Mouse (Mus musculus) brown adipose tissue, adult 24 weeks (tissue): ENCODE measurements around the gene Slc30a4. TPM values are rescaled to one million over a fixed set of nuclear protein-coding genes. Genes with fewer than 3 reads are reported as not detected.
A peak's percentile ranks its signal among the peaks of the same experiment; 100 is the strongest.

Source experiments
- H3K27ac ChIP-seq: fragments of 200-500 bp; replicated peaks from 2 replicates; pipeline ENCODE4 v1.5.1; 2012; ENCODE audit warnings: low read depth, mild to moderate bottlenecking, low read length
- H3K4me1 ChIP-seq: fragments of 200-500 bp; 2 replicates; pipeline ENCODE4 v1.6.1; 2012; ENCODE audit warnings: low read length, mixed read lengths; ENCODE audit not compliant: control insufficient read depth, insufficient read depth, insufficient read length
- H3K4me3 ChIP-seq: fragments of 200-500 bp; 2 replicates; pipeline ENCODE4 v1.5.1; 2012; ENCODE audit warnings: low read depth, mild to moderate bottlenecking, low read length, moderate library complexity; ENCODE audit not compliant: insufficient read depth
- polyA plus RNA-seq: library from polyadenylated mRNA; stranded (reverse); fragments of >200 nt; gene quantifications from 2 replicates; pipeline ENCODE4 v1.2.4, GENCODE M21; 2012; ENCODE audit not compliant: missing spikeins, insufficient read depth, insufficient read length

The Slc30a4 gene
- polyA plus RNA-seq, 1 experiment: 6.7 TPM

DNA sequence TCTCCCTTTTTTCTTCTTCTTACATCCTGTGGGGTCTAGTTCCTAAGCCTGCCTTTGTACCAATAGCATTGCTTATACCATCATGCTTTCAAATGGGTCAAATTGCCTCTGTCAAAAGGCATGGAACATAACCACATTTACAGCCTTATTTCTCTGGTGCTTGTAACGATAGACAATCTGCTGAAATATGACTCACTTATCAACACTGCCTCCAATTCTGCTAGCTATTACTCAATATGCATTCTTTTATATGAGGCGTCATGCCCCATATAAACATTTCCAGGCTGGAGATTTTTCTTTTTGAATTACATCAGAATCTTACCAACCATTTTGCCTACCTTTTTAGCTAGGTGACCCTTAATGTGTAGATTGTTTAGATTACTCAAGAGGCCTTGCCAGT is 2.1 kb upstream of the Slc30a4 start:
- no peak overlapping the region for H3K27ac ChIP-seq

GRCm38 (mm10) chr2:122701871-122702180 is 637 bp downstream of the Slc30a4 start:
- Histone ChIP-seq H3K27ac (peak overlapping the region; percentile 54; the same call in 1 of the 2 replicates), H3K4me3 (peak overlapping the region; percentile 98), H3K4me1 (peaks cover 10% of the 10 kb centered on the region)

More for the DNA sequence above, 2.1 kb upstream of the Slc30a4 start:
- no peak overlapping the region for H3K4me3 ChIP-seq
- H3K4me1 ChIP-seq: peaks cover 6% of the 10 kb centered on the region

DNA sequence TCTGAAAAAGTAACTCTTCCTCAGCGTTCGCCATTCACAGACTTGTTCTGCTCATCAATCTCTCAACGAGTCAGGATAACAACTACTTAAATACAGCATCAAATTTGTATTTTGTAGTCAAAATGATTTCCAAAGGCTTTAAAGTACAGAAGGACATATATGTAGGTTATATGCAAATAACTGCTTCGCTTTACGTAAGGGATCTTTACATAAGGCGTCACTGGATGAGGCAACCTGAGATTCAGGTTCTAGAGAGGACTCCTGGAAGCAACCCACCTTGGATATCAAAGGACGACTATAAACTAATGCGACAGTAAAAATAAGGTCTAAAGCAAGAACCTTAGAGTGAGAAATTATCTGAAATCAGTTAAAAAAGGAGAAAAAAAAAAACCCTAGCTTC is 1.5 kb downstream of the Slc30a4 start:
- H3K4me3 ChIP-seq: peak overlapping the region; percentile 41
- H3K4me1 ChIP-seq: peaks cover 10% of the 10 kb centered on the region
- no peak overlapping the region for H3K27ac ChIP-seq

DNA sequence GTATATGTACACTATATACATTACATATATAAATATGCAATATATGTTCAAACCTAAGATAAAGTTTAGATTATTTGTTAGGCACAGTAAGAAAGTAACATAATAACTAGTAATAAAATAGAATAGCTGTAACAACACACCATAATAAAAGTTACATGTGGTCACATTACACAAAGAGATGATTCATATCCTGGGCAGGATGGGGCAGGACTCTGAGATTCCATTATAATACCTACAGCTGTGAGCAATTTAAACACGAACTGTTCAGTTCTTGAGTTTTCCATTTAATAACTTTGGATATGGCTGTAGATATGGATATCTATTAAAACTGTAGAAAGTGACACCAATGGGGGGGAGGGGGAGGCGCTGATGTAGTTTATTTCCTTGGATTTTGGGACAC is 4.9 kb downstream of the Slc30a4 start:
- H3K4me3 ChIP-seq: no peak overlapping the region
- peaks cover 10% of the 10 kb centered on the region for H3K4me1 ChIP-seq
- no peak overlapping the region for H3K27ac ChIP-seq

DNA sequence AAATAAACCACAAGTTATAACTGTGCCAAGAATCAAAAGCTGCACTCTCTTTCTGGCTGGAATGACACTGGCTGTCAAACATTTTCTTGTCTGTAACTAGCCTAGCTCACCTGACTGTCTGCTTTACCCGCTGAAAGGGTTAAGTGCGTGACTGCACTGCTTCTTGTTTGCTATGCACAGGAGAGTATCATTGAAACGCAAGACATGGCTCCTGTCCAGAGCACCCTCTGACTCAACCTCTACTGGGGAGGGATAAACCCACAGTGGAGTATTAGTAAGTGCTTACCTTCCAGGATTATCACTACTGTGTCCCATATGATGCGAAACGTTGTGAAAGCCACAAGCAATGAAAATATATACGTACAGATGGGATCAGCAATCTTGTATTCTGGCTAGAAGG is 15.8 kb downstream of the Slc30a4 start:
- H3K4me1 ChIP-seq: no peaks in the 10 kb centered on the region
- no peak overlapping the region for H3K27ac ChIP-seq
- H3K4me3 ChIP-seq: no peak overlapping the region

- no peak overlapping the region for H3K27ac ChIP-seq
- no peak overlapping the region for H3K4me3 ChIP-seq
- H3K4me1 ChIP-seq: no peaks in the 10 kb centered on the region
Observed at GRCm38 (mm10) chr2:122683641-122684040, 18.8 kb downstream of the Slc30a4 start.

GRCm38 (mm10) chr2:122682520-122682919 is 19.9 kb downstream of the Slc30a4 start:
- no peaks in the 10 kb centered on the region for H3K4me1 ChIP-seq
- H3K27ac ChIP-seq: no peak overlapping the region
- no peak overlapping the region for H3K4me3 ChIP-seq

DNA sequence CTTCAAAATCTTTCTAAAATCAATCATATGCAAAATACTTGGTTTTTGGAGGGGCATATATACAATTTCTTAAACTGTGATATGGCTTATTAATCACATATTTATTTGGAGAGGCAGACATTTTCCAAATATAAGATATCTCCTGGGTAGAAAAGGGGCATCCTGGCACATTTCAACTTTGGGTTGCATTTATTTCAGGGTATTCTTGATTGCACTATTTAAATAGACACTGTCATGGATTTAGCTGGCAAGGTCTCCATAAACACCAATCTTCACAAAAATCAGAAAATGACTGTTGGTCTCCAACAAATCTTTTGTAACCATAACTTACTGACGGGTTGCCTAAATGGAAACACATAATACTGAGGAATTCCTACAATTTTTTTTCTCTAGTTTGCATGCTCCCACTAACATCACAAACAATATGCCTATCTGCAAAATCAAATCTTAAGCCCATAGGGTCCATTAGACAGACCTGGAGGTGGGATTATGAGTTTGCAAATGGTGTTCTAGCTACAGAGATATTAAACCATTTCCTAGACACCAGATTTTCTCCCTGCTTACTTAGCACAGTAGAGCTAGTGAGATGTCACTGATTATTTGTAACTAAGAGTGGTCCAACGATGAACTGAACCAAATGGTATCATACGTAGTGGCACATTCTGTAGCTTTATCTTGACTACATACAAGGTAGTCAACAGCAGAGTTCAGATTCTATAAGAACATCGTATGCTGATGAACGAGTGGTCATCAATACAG is 20.9 kb downstream of the Slc30a4 start:
- Histone ChIP-seq H3K27ac (no peak overlapping the region), H3K4me3 (no peak overlapping the region), H3K4me1 (no peaks in the 10 kb centered on the region)

- no peak overlapping the region for H3K27ac ChIP-seq
- H3K4me3 ChIP-seq: no peak overlapping the region
- no peaks in the 10 kb centered on the region for H3K4me1 ChIP-seq
Observed at GRCm38 (mm10) chr2:122675126-122675525, 27.3 kb downstream of the Slc30a4 start.

DNA sequence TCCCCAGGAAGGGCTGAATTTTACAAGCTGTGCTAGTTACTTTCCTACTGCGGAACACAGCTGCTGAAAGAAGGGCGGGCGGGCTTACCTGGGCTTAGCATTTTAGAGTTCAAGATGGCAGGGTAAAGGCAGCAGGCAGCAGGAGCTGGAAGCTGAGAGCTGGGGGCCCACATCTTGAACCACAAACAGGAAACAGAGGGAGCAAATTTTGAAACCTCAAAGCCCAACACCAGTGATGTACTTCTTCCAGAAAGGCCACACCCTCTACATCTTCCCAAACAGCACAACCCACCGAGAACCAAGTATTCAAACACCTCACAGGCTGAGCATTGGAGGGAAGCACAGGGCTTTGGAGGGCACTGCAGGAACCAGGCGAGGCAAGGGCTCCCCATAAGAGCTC is 29.6 kb downstream of the Slc30a4 start:
- Histone ChIP-seq H3K4me3 (no peak overlapping the region), H3K27ac (no peak overlapping the region), H3K4me1 (no peaks in the 10 kb centered on the region)

- Histone ChIP-seq H3K4me3 (no peak overlapping the region), H3K4me1 (no peaks in the 10 kb centered on the region), H3K27ac (no peak overlapping the region)
Observed at GRCm38 (mm10) chr2:122671714-122672113, 30.7 kb downstream of the Slc30a4 start.

- Histone ChIP-seq H3K4me1 (0 out of 2 replicates have a peak, but pooled peaks cover 4% of the 10 kb centered on the region), H3K4me3 (no peak overlapping the region), H3K27ac (no peak overlapping the region)
Observed at GRCm38 (mm10) chr2:122667856-122668255, 34.6 kb downstream of the Slc30a4 start.

DNA sequence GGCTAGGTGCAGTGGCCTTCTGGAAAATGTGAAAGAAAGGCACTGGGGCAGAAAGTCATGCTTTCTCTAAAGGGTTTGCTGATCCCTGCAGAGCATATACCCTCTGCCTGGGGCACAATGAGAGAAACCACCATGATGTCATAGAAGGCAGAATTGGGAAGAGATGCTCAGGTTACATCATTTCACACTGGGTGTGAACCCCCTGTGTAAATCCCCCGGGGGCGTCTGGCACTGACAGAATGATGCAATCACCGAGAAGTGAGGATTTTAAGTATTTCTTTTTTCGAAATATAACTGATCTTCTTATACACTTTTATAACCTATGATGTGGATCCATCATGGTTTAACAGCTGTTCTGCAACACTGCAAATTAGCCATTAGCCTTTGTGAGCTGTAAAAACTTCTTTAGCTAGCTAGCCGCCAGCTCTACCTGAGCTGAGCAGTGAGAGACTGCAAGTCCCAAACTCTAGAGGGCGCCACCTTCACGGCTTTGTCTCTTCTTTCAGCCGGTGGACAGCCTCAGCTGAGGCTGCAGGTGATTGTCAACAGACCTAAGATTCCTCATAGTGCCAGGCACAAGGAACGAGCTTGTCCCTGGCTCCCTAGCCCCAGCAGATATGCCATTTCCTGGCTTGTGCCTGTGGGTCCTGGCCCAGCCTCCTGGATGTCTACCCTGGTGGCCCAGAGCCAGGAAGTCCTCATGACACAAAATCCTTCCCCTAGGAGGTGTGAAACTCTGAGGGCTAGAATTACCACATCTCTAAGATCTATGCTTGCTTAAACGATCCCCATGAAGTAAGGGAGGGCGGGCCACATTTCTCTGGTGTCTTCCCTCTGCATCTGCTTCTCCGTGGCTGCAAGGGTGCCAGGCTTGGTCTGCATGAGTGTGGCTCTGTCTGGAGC is 36.2 kb downstream of the Slc30a4 start:
- H3K27ac ChIP-seq: no peak overlapping the region
- H3K4me3 ChIP-seq: no peak overlapping the region
- 0 out of 2 replicates have a peak, but pooled peaks cover 4% of the 10 kb centered on the region for H3K4me1 ChIP-seq

GRCm38 (mm10) chr2:122665253-122665972 is 37.0 kb downstream of the Slc30a4 start:
- Histone ChIP-seq H3K27ac (no peak overlapping the region), H3K4me3 (no peak overlapping the region), H3K4me1 (0 out of 2 replicates have a peak, but pooled peaks cover 4% of the 10 kb centered on the region)

GRCm38 (mm10) chr2:122659825-122660224 is 42.6 kb downstream of the Slc30a4 start:
- Histone ChIP-seq H3K4me3 (no peak overlapping the region), H3K4me1 (no peaks in the 10 kb centered on the region), H3K27ac (no peak overlapping the region)
